Mouse (Mus musculus): ENCODE results near the gene G6pc.
"Not testable (repeated sequence)": the region's sequence is repeated elsewhere in the genome, so short reads cannot be mapped to it uniquely, and the experiment has no call there.

Gene G6pc

GRCm38 (mm10) chr11:101367326-101367935 is at the start of gene G6pc:
TSS of gene G6pc (plus strand) at chr11:101367561.
- DNase-seq = no peak

- DNase-seq = peak; percentile 65 to 69
Observed at GRCm38 (mm10) chr11:101323609-101324008, 43.8 kb upstream of the G6pc start.

- no peak for DNase-seq
Observed at GRCm38 (mm10) chr11:101324763-101325162, 42.6 kb upstream of the G6pc start, which contains the start of gene Aoc2. TSS of gene Aoc2 (plus strand) at chr11:101325063.

GRCm38 (mm10) chr11:101325201-101325600 is 42.2 kb upstream of the G6pc start:
- not testable (repeated sequence) for DNase-seq

GRCm38 (mm10) chr11:101326147-101326546 is 41.2 kb upstream of the G6pc start:
- no peak for DNase-seq

- no peak for DNase-seq
Observed at GRCm38 (mm10) chr11:101327311-101327710, 40.0 kb upstream of the G6pc start.

- DNase-seq = no peak
Observed at GRCm38 (mm10) chr11:101328941-101329635, 38.3 kb upstream of the G6pc start.

GRCm38 (mm10) chr11:101330371-101330924 is 36.9 kb upstream of the G6pc start, which contains the start of gene Aoc3:
TSS of gene Aoc3 (plus strand) at chr11:101330605.
- DNase-seq = no peak

- DNase-seq = not testable (repeated sequence)
Observed at GRCm38 (mm10) chr11:101330961-101331360, 36.4 kb upstream of the G6pc start.

GRCm38 (mm10) chr11:101332537-101332936 is 34.8 kb upstream of the G6pc start:
- no peak for DNase-seq

- DNase-seq = no peak
Observed at GRCm38 (mm10) chr11:101334023-101334422, 33.3 kb upstream of the G6pc start.

GRCm38 (mm10) chr11:101334516-101334915 is 32.8 kb upstream of the G6pc start:
- DNase-seq = no peak

GRCm38 (mm10) chr11:101335685-101336084 is 31.7 kb upstream of the G6pc start:
- no peak for DNase-seq

GRCm38 (mm10) chr11:101338123-101338760 is 29.1 kb upstream of the G6pc start:
- DNase-seq = peak; percentile 25 to 29

GRCm38 (mm10) chr11:101347083-101347775 is 20.1 kb upstream of the G6pc start:
- no peak for DNase-seq

- no peak for DNase-seq
Observed at GRCm38 (mm10) chr11:101348774-101349173, 18.6 kb upstream of the G6pc start.

- no peak for DNase-seq
Observed at GRCm38 (mm10) chr11:101349216-101349615, 18.1 kb upstream of the G6pc start.

- DNase-seq = no peak
Observed at GRCm38 (mm10) chr11:101351100-101351720, 16.2 kb upstream of the G6pc start.

GRCm38 (mm10) chr11:101351721-101352111 is 15.6 kb upstream of the G6pc start:
- no peak for DNase-seq

GRCm38 (mm10) chr11:101353436-101353835 is 13.9 kb upstream of the G6pc start:
- DNase-seq = no peak

GRCm38 (mm10) chr11:101354438-101355010 is 12.8 kb upstream of the G6pc start:
- DNase-seq = no peak

GRCm38 (mm10) chr11:101355916-101356315 is 11.4 kb upstream of the G6pc start:
- no peak for DNase-seq
